ENCODE assay signal across 8 mouse cellular contexts in genomic region chr11:98740393-98741050, GRCm38 (mm10). TPM values are rescaled to one million over a fixed set of nuclear protein-coding genes. Genes with fewer than 3 reads are reported as not detected.
DNase-seq lines count a peak whose midpoint lies in the region; ATAC-seq and TF ChIP-seq lines count a peak whose summit lies in the region.

Gene Thra (plus strand): TSS chr11:98740638.

- peak within 1 kb of the TSS; percentile 90 for H3K4me3 ChIP-seq in embryonic facial prominence, embryonic 10.5 days
- H3K4me3 ChIP-seq in intestine, postnatal 0 days (ENCODE audit: low read depth, low read length), result peak within 1 kb of the TSS; percentile 96
- H3K4me3 ChIP-seq in limb, embryonic 10.5 days, result peak within 1 kb of the TSS; percentile 94
- H3K4me3 ChIP-seq in midbrain, embryonic 11.5 days (ENCODE audit: low read depth, low read length), result peak within 1 kb of the TSS; percentile 73
- peak within 1 kb of the TSS; percentile 98 for H3K4me3 ChIP-seq in stomach, postnatal 0 days (ENCODE audit: low read depth, low read length)

- peaks cover 67% of the 10 kb centered on the region for H3K4me1 ChIP-seq in embryonic facial prominence, embryonic 10.5 days
- peaks cover 21% of the 10 kb centered on the region; the same call in 1 of the 2 replicates for H3K4me1 ChIP-seq in intestine, postnatal 0 days (replicated peaks; ENCODE audit: control insufficient read depth, insufficient read depth, low read length)
- H3K4me1 ChIP-seq in limb, embryonic 10.5 days, result peaks cover 68% of the 10 kb centered on the region
- H3K4me1 ChIP-seq in midbrain, embryonic 11.5 days (ENCODE audit: control insufficient read depth, insufficient read depth, low read length), result peaks cover 44% of the 10 kb centered on the region
- H3K4me1 ChIP-seq in stomach, postnatal 0 days (replicated peaks; ENCODE audit: control insufficient read depth, insufficient read depth), result peaks cover 20% of the 10 kb centered on the region

- no peaks in the 10 kb centered on the region for H3K9me3 ChIP-seq in embryonic facial prominence, embryonic 10.5 days
- H3K9me3 ChIP-seq in intestine, postnatal 0 days (ENCODE audit: control insufficient read depth), result no peaks in the 10 kb centered on the region
- no peaks in the 10 kb centered on the region for H3K9me3 ChIP-seq in limb, embryonic 10.5 days (replicated peaks)
- H3K9me3 ChIP-seq in midbrain, embryonic 11.5 days (ENCODE audit: control insufficient read depth, low read length), result no peaks in the 10 kb centered on the region
- H3K9me3 ChIP-seq in stomach, postnatal 0 days (ENCODE audit: control insufficient read depth, low read length), result no peaks in the 10 kb centered on the region

- peak within 1 kb of the TSS; percentile 97 for H3K9ac ChIP-seq in intestine, postnatal 0 days (ENCODE audit: low read depth, low read length)
- peak within 1 kb of the TSS; percentile 90 for H3K9ac ChIP-seq in midbrain, embryonic 11.5 days (ENCODE audit: low read length)
- peak within 1 kb of the TSS; percentile 98 for H3K9ac ChIP-seq in stomach, postnatal 0 days (ENCODE audit: low read length)

- H3K4me2 ChIP-seq in intestine, postnatal 0 days (replicated peaks; ENCODE audit: low read depth), result peak within 1 kb of the TSS; percentile 91
- peak within 1 kb of the TSS; percentile 53 for H3K4me2 ChIP-seq in midbrain, embryonic 11.5 days
- peak within 1 kb of the TSS; percentile 87 for H3K4me2 ChIP-seq in stomach, postnatal 0 days (replicated peaks; ENCODE audit: low read depth)

- no peaks in the 10 kb centered on the region for H3K36me3 ChIP-seq in embryonic facial prominence, embryonic 10.5 days (replicated peaks)
- no peaks in the 10 kb centered on the region for H3K36me3 ChIP-seq in intestine, postnatal 0 days (ENCODE audit: control insufficient read depth, insufficient read depth)
- H3K36me3 ChIP-seq in limb, embryonic 10.5 days, result no peaks in the 10 kb centered on the region
- no peaks in the 10 kb centered on the region for H3K36me3 ChIP-seq in midbrain, embryonic 11.5 days (ENCODE audit: control insufficient read depth, insufficient read depth, low read length)
- H3K36me3 ChIP-seq in stomach, postnatal 0 days (ENCODE audit: control insufficient read depth, insufficient read depth, low read length), result no peaks in the 10 kb centered on the region

- no peak for TF ChIP-seq CTCF in intestine, postnatal 0 days (IDR thresholded peaks at IDR 0.05; ENCODE audit: low read depth)
- TF ChIP-seq CTCF in stomach, postnatal 0 days (IDR thresholded peaks at IDR 0.05; ENCODE audit: low read depth), result peak; percentile 25; the same call in 1 of the 2 replicates

- H3K27ac ChIP-seq in embryonic facial prominence, embryonic 10.5 days (replicated peaks), result peak within 1 kb of the TSS; percentile 97
- H3K27ac ChIP-seq in intestine, postnatal 0 days (ENCODE audit: low read depth, low read length), result peak within 1 kb of the TSS; percentile 98
- peak within 1 kb of the TSS; percentile 97 for H3K27ac ChIP-seq in limb, embryonic 10.5 days
- H3K27ac ChIP-seq in midbrain, embryonic 11.5 days (ENCODE audit: low read depth, low read length), result peak within 1 kb of the TSS; percentile 93
- H3K27ac ChIP-seq in stomach, postnatal 0 days (replicated peaks), result peak within 1 kb of the TSS; percentile 99

- TF ChIP-seq EP300 in stomach, postnatal 0 days (optimal IDR thresholded peaks at IDR 0.05), result no peak

- under 1% methylated on average over 22 of the region's 22 CpGs for WGBS in embryonic facial prominence, embryonic 10.5 days
- WGBS in intestine, postnatal 0 days, result 0% methylated on average over 22 of the region's 22 CpGs
- WGBS in limb, embryonic 10.5 days, result under 1% methylated on average over 22 of the region's 22 CpGs
- under 1% methylated on average over 22 of the region's 22 CpGs for WGBS in midbrain, embryonic 11.5 days
- WGBS in stomach, postnatal 0 days, result 1% methylated on average over 22 of the region's 22 CpGs

- peak; percentile 90 for DNase-seq in 416B (ENCODE audit: low read depth)
- DNase-seq in adrenal gland, adult 18-20 months (ENCODE audit: low spot score in 2 of 2), result peak; percentile 51 to 63
- peak; percentile 77 for DNase-seq in embryonic facial prominence, embryonic 10.5 days (ENCODE audit: low spot score)
- peak; percentile 81 for DNase-seq in limb, embryonic 10.5 days (ENCODE audit: low spot score)
- peak; percentile 96 for DNase-seq in midbrain, embryonic 11.5 days (ENCODE audit: low spot score, missing footprints)
- DNase-seq in stomach, postnatal 0 days (ENCODE audit: low spot score), result peak; percentile 78

- H3K27me3 ChIP-seq in embryonic facial prominence, embryonic 10.5 days (replicated peaks; ENCODE audit: low read depth, poor library complexity, severe bottlenecking), result peaks cover 10% of the 10 kb centered on the region; the same call in 1 of the 2 replicates
- H3K27me3 ChIP-seq in intestine, postnatal 0 days (replicated peaks; ENCODE audit: control insufficient read depth, insufficient read depth, low read length), result no peaks in the 10 kb centered on the region
- no peaks in the 10 kb centered on the region for H3K27me3 ChIP-seq in limb, embryonic 10.5 days (ENCODE audit: low read depth, poor library complexity, severe bottlenecking)
- no peaks in the 10 kb centered on the region for H3K27me3 ChIP-seq in midbrain, embryonic 11.5 days (ENCODE audit: control insufficient read depth, insufficient read depth, low read length)
- H3K27me3 ChIP-seq in stomach, postnatal 0 days (ENCODE audit: control insufficient read depth, insufficient read depth, low read length), result no peaks in the 10 kb centered on the region

- ATAC-seq in granulocyte monocyte progenitor cell, adult 5-6 weeks (replicated peaks; ENCODE audit: poor library complexity, severe bottlenecking), result peak; percentile 72
- ATAC-seq in intestine, postnatal 0 days, result peak; percentile 67
- peak; percentile 22 for ATAC-seq in midbrain, embryonic 11.5 days (ENCODE audit: low FRiP score)
- peak; percentile 62 for ATAC-seq in stomach, postnatal 0 days (ENCODE audit: low FRiP score, low TSS enrichment)

RNA-seq across cellular contexts. Expression of gene Thra, which starts in this region (rescaled TPM):
- total RNA-seq in adrenal gland, adult 18-20 months (2021), result 10 to 100 TPM; 90.2 to 91.0 TPM
- 8.8 and 9.1 TPM in 2 replicates for polyA plus RNA-seq in embryonic facial prominence, embryonic 10.5 days (2016; fragmentation: Nextera tagmentation; extraction: Ambion mirVana)
- total RNA-seq in granulocyte monocyte progenitor cell, adult 5-6 weeks (2014; fragmentation: Nextera tagmentation), result 39.3 and 39.5 TPM in 2 replicates
- 23.0 and 24.2 TPM in 2 replicates for total RNA-seq in granulocyte monocyte progenitor cell, adult 5-6 weeks (2017)
- polyA plus RNA-seq in intestine, postnatal 0 days (2015; fragmentation: Nextera tagmentation; extraction: Ambion mirVana), result 32.4 and 39.1 TPM in 2 replicates
- 6.3 and 11.6 TPM in 2 replicates for polyA plus RNA-seq in limb, embryonic 10.5 days (2016; fragmentation: Nextera tagmentation; extraction: Ambion mirVana)
- 21.9 and 23.7 TPM in 2 replicates for polyA plus RNA-seq in midbrain, embryonic 11.5 days (2014; fragmentation: Nextera tagmentation; extraction: Ambion mirVana)
- 24.0 and 24.5 TPM in 2 replicates for polyA plus RNA-seq in stomach, postnatal 0 days (2015; fragmentation: Nextera tagmentation; extraction: Ambion mirVana)

Comparison
In these comparisons a context has a peak if more than half of its experiments do, and no peak if none do; other contexts are left out.
1. Peak in every context shown above with its lines: DNase-seq, ATAC-seq, H3K4me3 ChIP-seq and H3K27ac ChIP-seq.
2. ATAC-seq: peak in every context shown above with its lines; median percentile 72 in granulocyte monocyte progenitor cell, adult 5-6 weeks; 67 in intestine, postnatal 0 days; 62 in stomach, postnatal 0 days; 22 in midbrain, embryonic 11.5 days.